ENCODE assay signal across 9 mouse cellular contexts in the genomic region with DNA sequence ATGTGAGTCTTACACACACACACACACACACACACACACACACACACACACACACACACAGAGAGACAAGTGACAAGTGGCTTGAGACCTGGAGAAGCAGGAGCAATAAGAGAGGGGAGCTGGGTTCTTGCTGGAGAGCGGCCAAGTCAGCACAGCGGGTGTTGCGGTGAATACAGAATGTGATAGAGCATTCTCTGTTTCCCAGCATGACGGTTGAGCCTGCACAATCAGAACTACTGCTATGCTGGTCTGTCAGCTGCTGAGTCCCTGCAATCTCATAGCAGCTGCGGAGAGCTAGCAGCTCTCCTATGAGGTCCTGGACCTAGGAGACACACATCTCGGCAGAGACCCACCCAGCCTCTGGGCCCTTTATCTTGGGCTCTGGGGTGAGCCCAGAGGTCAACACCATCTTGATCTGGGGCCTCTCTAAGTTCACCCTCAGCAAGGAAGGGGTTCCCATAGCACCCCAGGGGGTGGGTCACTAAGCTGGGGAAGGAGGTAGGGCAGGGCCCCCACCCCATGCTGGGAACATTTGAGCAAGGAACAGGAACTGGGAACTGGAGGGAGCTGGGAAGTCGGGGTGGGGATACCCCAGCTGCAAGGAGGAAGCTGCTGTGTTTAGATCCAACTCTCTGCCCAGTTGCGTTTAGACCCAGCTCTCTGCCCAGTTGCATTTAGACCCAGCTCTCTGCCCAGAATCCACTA. TPM values are rescaled to one million over a fixed set of nuclear protein-coding genes. Genes with fewer than 3 reads are reported as not detected.
A peak's percentile ranks its signal among the peaks of the same experiment; 100 is the strongest.
DNase-seq lines count a peak whose midpoint lies in the region; ATAC-seq and TF ChIP-seq lines count a peak whose summit lies in the region.
"Had no signal": no experiment of that assay in that cellular context is flagged by ENCODE, and none has a peak within 500 bp of the region (broad histone marks: within the 10 kb centered on the region; RNA-seq: fewer than 3 reads in every experiment).

No protein-coding gene starts in this region.

- no peak for ATAC-seq in lung, embryonic 14.5 days (ENCODE audit: insufficient read depth)
- ATAC-seq in hindbrain, embryonic 14.5 days (ENCODE audit: low FRiP score): peak; percentile 70
- peak; percentile 44 for ATAC-seq in neural tube, embryonic 14.5 days (ENCODE audit: low read depth)
- ATAC-seq in monocyte, adult 5-6 weeks (replicated peaks; ENCODE audit: insufficient number of reproducible peaks, low FRiP score, low TSS enrichment, poor library complexity, severe bottlenecking): no peak

- TF ChIP-seq CTCF in lung, embryonic 14.5 days (IDR thresholded peaks at IDR 0.05; ENCODE audit: low read depth): no peak
- TF ChIP-seq CTCF in cortical plate, adult 2 months (IDR thresholded peaks at IDR 0.05; ENCODE audit: extremely low read depth, insufficient read depth, low read length): no peak

- H3K36me3 ChIP-seq in lung, embryonic 14.5 days (ENCODE audit: insufficient read depth): no peaks in the 10 kb centered on the region
- H3K36me3 ChIP-seq in hindbrain, embryonic 14.5 days (replicated peaks; ENCODE audit: control insufficient read depth, insufficient read depth): no peaks in the 10 kb centered on the region
- H3K36me3 ChIP-seq in neural tube, embryonic 14.5 days (ENCODE audit: control insufficient read depth, insufficient read depth, low read length): no peaks in the 10 kb centered on the region
- H3K36me3 ChIP-seq: stomach, embryonic 15.5 days had no signal

- no peaks in the 10 kb centered on the region for H3K27me3 ChIP-seq in lung, embryonic 14.5 days (ENCODE audit: insufficient read depth, low read length)
- no peaks in the 10 kb centered on the region for H3K27me3 ChIP-seq in hindbrain, embryonic 14.5 days (ENCODE audit: control insufficient read depth, insufficient read depth, low read length)
- H3K27me3 ChIP-seq in neural tube, embryonic 14.5 days (ENCODE audit: control insufficient read depth, insufficient read depth, low read length): no peaks in the 10 kb centered on the region

- peak; percentile 25; the same call in 1 of the 2 replicates for TF ChIP-seq POLR2A in cortical plate, adult 2 months (IDR thresholded peaks at IDR 0.05; ENCODE audit: extremely low read depth, insufficient read depth, low read length)

- no peak overlapping the region for H3K27ac ChIP-seq in lung, embryonic 14.5 days (ENCODE audit: low read depth)
- peak overlapping the region; percentile 17; the same call in 1 of the 2 replicates for H3K27ac ChIP-seq in cortical plate, adult 2 months (ENCODE audit: insufficient read depth, low read length)
- H3K27ac ChIP-seq in hindbrain, embryonic 14.5 days: peak overlapping the region; percentile 79
- H3K27ac ChIP-seq in neural tube, embryonic 14.5 days (ENCODE audit: low read depth, low read length): peak overlapping the region; percentile 77
- H3K27ac ChIP-seq: stomach, embryonic 15.5 days had no signal

- H3K4me1 ChIP-seq in lung, embryonic 14.5 days (ENCODE audit: insufficient read depth): no peaks in the 10 kb centered on the region
- no peaks in the 10 kb centered on the region for H3K4me1 ChIP-seq in cortical plate, adult 2 months (ENCODE audit: control insufficient read depth, insufficient read depth, low read length)
- peaks cover 18% of the 10 kb centered on the region for H3K4me1 ChIP-seq in hindbrain, embryonic 14.5 days (replicated peaks; ENCODE audit: control insufficient read depth, insufficient read depth, low read length)
- H3K4me1 ChIP-seq in neural tube, embryonic 14.5 days (ENCODE audit: control insufficient read depth, insufficient read depth, low read length): peaks cover 22% of the 10 kb centered on the region

- no peaks in the 10 kb centered on the region for H3K9me3 ChIP-seq in lung, embryonic 14.5 days (ENCODE audit: low read depth, low read length)
- H3K9me3 ChIP-seq in hindbrain, embryonic 14.5 days (ENCODE audit: control insufficient read depth, low read length): no peaks in the 10 kb centered on the region
- H3K9me3 ChIP-seq in neural tube, embryonic 14.5 days (ENCODE audit: control insufficient read depth, low read length): no peaks in the 10 kb centered on the region
- H3K9me3 ChIP-seq: stomach, embryonic 15.5 days had no signal

- no peak overlapping the region for H3K9ac ChIP-seq in lung, embryonic 14.5 days
- 0 out of 2 replicates have a peak overlapping the region, but pooled peaks have one; percentile 10 for H3K9ac ChIP-seq in hindbrain, embryonic 14.5 days
- no peak overlapping the region for H3K9ac ChIP-seq in neural tube, embryonic 14.5 days (replicated peaks; ENCODE audit: low read depth, low read length)
- H3K9ac ChIP-seq: stomach, embryonic 15.5 days had no signal

- DNase-seq in lung, embryonic 14.5 days: peak; percentile 62
- no peak for DNase-seq in lung, postnatal 14 days
- DNase-seq in hindbrain, embryonic 14.5 days (ENCODE audit: low spot score): peak; percentile 85
- no peak for DNase-seq in kidney, postnatal 25 days

- no peak overlapping the region for H3K4me2 ChIP-seq in lung, embryonic 14.5 days
- H3K4me2 ChIP-seq in hindbrain, embryonic 14.5 days (replicated peaks): 0 out of 2 replicates have a peak overlapping the region, but pooled peaks have one; percentile 1
- no peak overlapping the region for H3K4me2 ChIP-seq in neural tube, embryonic 14.5 days (ENCODE audit: low read depth, low read length)
- H3K4me2 ChIP-seq: stomach, embryonic 15.5 days had no signal

- 28% methylated on average over 8 of the region's 8 CpGs for WGBS in lung, embryonic 14.5 days
- 19% methylated on average over 8 of the region's 8 CpGs for WGBS in hindbrain, embryonic 14.5 days
- 14% methylated on average over 8 of the region's 8 CpGs for WGBS in neural tube, embryonic 14.5 days

- no peak overlapping the region for H3K4me3 ChIP-seq in lung, embryonic 14.5 days (ENCODE audit: low read depth, low read length)
- H3K4me3 ChIP-seq in cortical plate, adult 2 months (ENCODE audit: insufficient read depth, low read length): no peak overlapping the region
- no peak overlapping the region for H3K4me3 ChIP-seq in hindbrain, embryonic 14.5 days (replicated peaks; ENCODE audit: low read length)
- H3K4me3 ChIP-seq in neural tube, embryonic 14.5 days (ENCODE audit: low read depth, low read length): no peak overlapping the region
- H3K4me3 ChIP-seq: stomach, embryonic 15.5 days had no signal

RNA-seq across cellular contexts. Expression of gene Ift27, which starts 7.9 kb away (rescaled TPM):
- 95.0 and 99.3 TPM in 2 replicates for polyA plus RNA-seq in lung, embryonic 14.5 days (2014; fragmentation: Nextera tagmentation; extraction: Ambion mirVana)
- 43.9 and 44.4 TPM in 2 replicates for polyA plus RNA-seq in cortical plate, adult 2 months (2012; rRNA removed)
- 105 and 108 TPM in 2 replicates for polyA plus RNA-seq in hindbrain, embryonic 14.5 days (2014; fragmentation: Nextera tagmentation; extraction: Ambion mirVana)
- 103 and 105 TPM in 2 replicates for polyA plus RNA-seq in neural tube, embryonic 14.5 days (2014; fragmentation: Nextera tagmentation; extraction: Ambion mirVana)
- 3.5 to 8.9 TPM (median 4.7 TPM) in 3 replicates for total RNA-seq in monocyte, adult 5-6 weeks (2017)

RNA-seq across cellular contexts. Expression of gene Pvalb, which starts 24.3 kb away (rescaled TPM):
- polyA plus RNA-seq in lung, embryonic 14.5 days (2014; fragmentation: Nextera tagmentation; extraction: Ambion mirVana): 0.20 TPM in 1 of 2 replicates, not detected in the other
- polyA plus RNA-seq in cortical plate, adult 2 months (2012; rRNA removed): 121 and 122 TPM in 2 replicates
- polyA plus RNA-seq in hindbrain, embryonic 14.5 days (2014; fragmentation: Nextera tagmentation; extraction: Ambion mirVana): 6.8 and 8.7 TPM in 2 replicates
- 0.56 and 5.2 TPM in 2 replicates for polyA plus RNA-seq in neural tube, embryonic 14.5 days (2014; fragmentation: Nextera tagmentation; extraction: Ambion mirVana)
- 0.49 TPM in 1 of 3 replicates, not detected in the others for total RNA-seq in monocyte, adult 5-6 weeks (2017)
- total RNA-seq: megakaryocyte-erythroid progenitor cell, adult 5-6 weeks had no signal

Comparison
In these comparisons a context has a peak if more than half of its experiments do, and no peak if none do; other contexts are left out.
1. DNase-seq: peak in lung, embryonic 14.5 days (single experiment) and hindbrain, embryonic 14.5 days (single experiment); none in lung, postnatal 14 days (single experiment) and kidney, postnatal 25 days (0 of 2).
2. ATAC-seq: peak in hindbrain, embryonic 14.5 days (single experiment) and neural tube, embryonic 14.5 days (single experiment); none in lung, embryonic 14.5 days (single experiment) and monocyte, adult 5-6 weeks (single experiment).
3. RNA of gene Pvalb, which starts 24.3 kb away (polyA plus RNA-seq): 121 to 122 TPM in cortical plate, adult 2 months; 6.8 to 8.7 TPM in hindbrain, embryonic 14.5 days, 0.56 to 5.2 TPM in neural tube, embryonic 14.5 days and 0.20 TPM in lung, embryonic 14.5 days; every median in the first group is over 10 times any median in the second.